Mouse (Mus musculus) ovary, postnatal 36 days (tissue): Measurements from ENCODE around the gene Taf4.

Experiments
- DNase-seq: peaks from one replicate; pipeline ENCODE4 v3.0.0; 2022; ENCODE audit warnings: low spot score, mixed read lengths

The Taf4 gene

GRCm38 (mm10) chr2:179976628-179977343 is at the start of gene Taf4:
Gene Taf4 (minus strand): TSS chr2:179976646.
- peak; percentile 91 for DNase-seq

GRCm38 (mm10) chr2:180025861-180026200 is 49.4 kb upstream of the Taf4 start:
- no peak for DNase-seq

- DNase-seq: peak; percentile 56
These were observed 48.9 kb upstream of the Taf4 start for GRCm38 (mm10) chr2:180025135-180025860.

GRCm38 (mm10) chr2:180024401-180025098 is 48.1 kb upstream of the Taf4 start, which contains the start of gene Lsm14b:
Gene Lsm14b (plus strand): TSS chr2:180024987.
- DNase-seq: peak; percentile 100

- DNase-seq: no peak
These were observed 46.3 kb upstream of the Taf4 start for GRCm38 (mm10) chr2:180022751-180023150.

GRCm38 (mm10) chr2:180020919-180021318 is 44.5 kb upstream of the Taf4 start:
- DNase-seq: no peak

GRCm38 (mm10) chr2:180020091-180020661 is 43.7 kb upstream of the Taf4 start:
- no peak for DNase-seq

- DNase-seq: no peak
These were observed 42.1 kb upstream of the Taf4 start for GRCm38 (mm10) chr2:180018573-180018972.

GRCm38 (mm10) chr2:180017632-180018031 is 41.2 kb upstream of the Taf4 start:
- DNase-seq: no peak

GRCm38 (mm10) chr2:180013686-180014085 is 37.2 kb upstream of the Taf4 start:
- no peak for DNase-seq

- DNase-seq: no peak
These were observed 34.9 kb upstream of the Taf4 start for GRCm38 (mm10) chr2:180011370-180011769.

GRCm38 (mm10) chr2:180010686-180011085 is 34.2 kb upstream of the Taf4 start:
- no peak for DNase-seq

GRCm38 (mm10) chr2:180006352-180007017 is 30.0 kb upstream of the Taf4 start:
- no peak for DNase-seq

- DNase-seq: no peak
These were observed 29.4 kb upstream of the Taf4 start for GRCm38 (mm10) chr2:180005656-180006351.

GRCm38 (mm10) chr2:180001635-180002034 is 25.2 kb upstream of the Taf4 start:
- no peak for DNase-seq

- DNase-seq: no peak
These were observed 22.0 kb upstream of the Taf4 start for GRCm38 (mm10) chr2:179998431-179998830.

GRCm38 (mm10) chr2:179993071-179993470 is 16.6 kb upstream of the Taf4 start:
- no peak for DNase-seq

GRCm38 (mm10) chr2:179989098-179989497 is 12.7 kb upstream of the Taf4 start:
- no peak for DNase-seq

- DNase-seq: no peak
These were observed 10.1 kb upstream of the Taf4 start for GRCm38 (mm10) chr2:179986437-179987022.

- no peak for DNase-seq
These were observed 9.2 kb upstream of the Taf4 start for GRCm38 (mm10) chr2:179985695-179986094.

GRCm38 (mm10) chr2:179984830-179985229 is 8.4 kb upstream of the Taf4 start:
- DNase-seq: no peak
